Mouse (Mus musculus): Measurements from ENCODE around the gene Ccr4.

The Ccr4 gene

DNA sequence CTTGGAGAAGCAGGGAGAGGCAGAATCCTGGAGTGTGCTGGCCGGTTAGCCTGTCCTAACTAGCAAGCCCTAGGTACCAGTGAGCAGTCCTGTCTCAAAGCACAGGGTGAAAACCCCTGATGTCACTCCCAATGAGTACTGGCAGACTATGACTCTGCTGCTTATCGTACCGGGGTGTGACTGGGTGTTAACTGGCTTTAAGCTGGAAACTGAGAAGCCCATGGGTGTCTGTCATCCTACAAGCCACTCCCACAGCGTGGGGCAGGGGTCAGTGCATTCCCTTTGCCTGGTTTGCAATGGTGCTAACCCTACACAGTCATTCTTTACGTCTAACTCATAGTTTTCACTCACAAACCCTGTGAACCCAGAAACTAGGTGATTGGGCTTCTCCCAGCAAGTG, 36.5 kb downstream of the Ccr4 start:
- no peak for DNase-seq (ENCODE audit: low spot score)

DNA sequence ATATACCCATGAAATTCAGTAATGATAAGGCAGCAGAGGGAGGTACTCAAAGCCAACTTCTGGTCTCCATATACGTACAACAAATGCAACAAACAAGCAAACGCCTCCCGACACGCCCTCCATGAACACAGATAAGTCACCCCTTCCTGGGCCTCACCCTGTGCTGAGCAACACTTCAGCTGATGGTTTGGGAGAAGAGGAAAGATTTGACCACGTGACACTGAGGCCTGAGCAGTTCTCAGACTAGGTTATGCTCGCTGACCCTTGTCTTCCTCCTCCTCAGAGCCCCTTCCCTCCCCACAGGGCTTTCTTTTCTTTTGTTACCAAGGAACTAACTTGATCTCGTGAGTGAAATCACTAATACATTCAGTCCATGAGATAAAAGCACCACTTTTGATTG, 37.8 kb downstream of the Ccr4 start:
- DNase-seq (ENCODE audit: low spot score) = no peak

DNA sequence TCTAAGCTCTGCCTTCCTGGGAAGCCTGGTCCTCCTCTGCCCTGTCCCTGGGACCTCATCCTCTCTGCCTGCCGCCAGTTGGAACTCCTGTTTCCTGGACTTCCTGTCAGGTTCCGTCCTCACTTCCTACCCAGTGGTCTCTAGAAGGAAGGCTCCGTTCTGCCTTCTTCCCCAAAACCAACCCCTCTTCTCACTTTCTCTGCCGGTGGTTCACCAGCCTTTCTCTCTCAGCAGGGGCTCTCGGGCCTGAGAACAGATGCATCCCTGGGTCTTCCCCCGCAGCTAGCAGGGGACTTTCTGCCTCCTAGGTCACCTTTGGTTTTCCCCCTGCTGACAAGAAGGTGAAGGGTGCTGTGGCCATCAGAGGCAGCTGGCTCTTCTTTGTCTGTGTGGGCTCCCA, 39.3 kb downstream of the Ccr4 start:
- DNase-seq (ENCODE audit: low spot score) = no peak

DNA sequence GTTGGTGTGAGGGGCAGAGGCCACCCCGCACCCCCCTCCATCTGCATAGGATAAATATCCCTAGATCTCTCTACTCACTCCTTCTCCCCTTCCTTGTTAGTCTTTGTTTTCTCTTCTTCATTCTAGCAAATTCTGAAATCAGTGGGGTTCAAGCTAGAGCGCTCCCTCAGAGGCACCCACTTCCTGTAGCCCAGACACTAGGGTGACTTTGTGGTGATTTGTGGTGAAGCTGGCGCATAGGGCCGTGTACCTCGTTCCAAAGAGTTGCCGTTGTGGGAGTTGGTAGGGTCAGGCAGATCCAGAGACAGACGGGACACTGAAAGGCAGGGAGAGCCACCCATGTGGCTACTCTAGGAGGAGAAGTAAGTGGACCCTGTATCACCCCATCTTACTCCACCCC, 42.1 kb downstream of the Ccr4 start:
- no peak for DNase-seq (ENCODE audit: low spot score)

DNA sequence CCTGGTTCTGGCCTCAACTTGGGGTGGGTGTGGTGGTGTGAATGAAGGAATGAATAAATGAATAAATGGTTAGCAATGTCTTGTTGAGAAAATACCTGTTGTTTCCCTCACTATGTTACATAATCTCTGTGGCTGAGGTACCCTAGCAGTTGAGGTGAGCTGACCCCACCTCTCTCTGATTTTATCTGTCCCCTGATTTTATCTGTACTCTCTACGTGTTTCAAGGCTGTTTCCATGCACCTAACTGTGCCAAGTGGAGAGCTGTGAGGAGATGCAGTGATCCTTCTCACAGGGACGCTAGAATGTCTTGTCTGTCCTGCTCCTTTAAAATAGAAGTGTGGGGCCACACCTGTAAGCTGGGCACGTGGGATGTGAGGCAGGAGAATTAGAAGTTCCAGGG, 46.3 kb downstream of the Ccr4 start:
- DNase-seq (ENCODE audit: low spot score) = no peak

DNA sequence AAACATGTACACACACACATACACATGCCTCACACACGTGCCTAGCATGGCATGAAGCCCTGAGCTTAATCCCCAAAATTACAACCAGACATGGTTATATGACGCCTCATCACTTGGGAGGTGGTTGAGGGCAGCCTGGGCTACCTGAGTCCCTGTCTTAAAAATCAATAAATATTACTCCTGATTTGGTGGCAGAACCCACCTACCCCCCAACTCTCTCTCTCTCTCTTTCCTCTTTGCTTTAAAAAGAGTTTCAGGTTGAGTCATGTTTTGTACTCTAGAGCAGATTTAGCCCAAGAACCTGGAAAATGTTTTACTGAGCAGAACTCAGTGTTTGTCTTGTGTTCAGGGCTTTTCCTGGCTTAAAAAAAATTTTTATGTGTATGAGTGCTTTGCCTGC, 49.3 kb downstream of the Ccr4 start:
- no peak for DNase-seq (ENCODE audit: low spot score)

DNA sequence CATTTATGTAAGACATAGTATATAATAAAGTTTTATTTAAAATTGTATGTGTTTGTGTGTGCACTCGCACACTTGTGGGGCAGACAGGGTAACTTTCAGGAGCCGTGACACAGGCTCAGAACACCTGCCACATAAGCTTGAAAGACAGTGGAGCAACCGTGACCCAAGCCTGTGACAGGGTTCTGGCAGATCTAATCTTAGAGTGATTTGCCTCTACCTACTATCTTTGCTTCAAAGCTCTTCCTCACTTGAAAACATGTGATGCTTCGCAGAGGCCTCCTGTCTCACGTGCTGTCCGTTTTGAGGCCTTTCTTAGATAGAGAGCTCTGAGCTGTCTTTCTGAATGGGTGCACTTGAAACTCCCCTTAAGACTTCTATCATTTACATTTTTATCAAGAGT, 52.3 kb downstream of the Ccr4 start:
- no peak for DNase-seq (ENCODE audit: low spot score)

DNA sequence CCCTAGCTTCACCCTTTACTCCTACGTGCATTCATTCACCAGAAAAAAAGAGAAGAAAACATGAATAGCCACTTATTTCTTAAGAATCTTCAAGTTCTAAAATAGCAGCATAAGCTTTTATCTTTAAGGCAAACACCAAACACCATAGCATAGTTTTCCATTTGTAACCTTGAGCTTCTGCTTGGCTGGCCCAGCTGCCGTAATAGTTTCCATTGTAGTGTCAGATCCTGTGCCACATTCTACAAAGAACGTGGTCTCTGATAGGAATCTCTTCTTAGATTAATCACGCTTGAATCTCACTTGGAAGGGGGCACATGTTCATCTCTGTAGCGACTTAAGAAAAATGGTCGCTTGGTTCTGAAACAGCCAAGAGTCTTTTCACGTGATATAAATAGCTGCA, 53.1 kb downstream of the Ccr4 start:
- no peak for DNase-seq (ENCODE audit: low spot score)

DNA sequence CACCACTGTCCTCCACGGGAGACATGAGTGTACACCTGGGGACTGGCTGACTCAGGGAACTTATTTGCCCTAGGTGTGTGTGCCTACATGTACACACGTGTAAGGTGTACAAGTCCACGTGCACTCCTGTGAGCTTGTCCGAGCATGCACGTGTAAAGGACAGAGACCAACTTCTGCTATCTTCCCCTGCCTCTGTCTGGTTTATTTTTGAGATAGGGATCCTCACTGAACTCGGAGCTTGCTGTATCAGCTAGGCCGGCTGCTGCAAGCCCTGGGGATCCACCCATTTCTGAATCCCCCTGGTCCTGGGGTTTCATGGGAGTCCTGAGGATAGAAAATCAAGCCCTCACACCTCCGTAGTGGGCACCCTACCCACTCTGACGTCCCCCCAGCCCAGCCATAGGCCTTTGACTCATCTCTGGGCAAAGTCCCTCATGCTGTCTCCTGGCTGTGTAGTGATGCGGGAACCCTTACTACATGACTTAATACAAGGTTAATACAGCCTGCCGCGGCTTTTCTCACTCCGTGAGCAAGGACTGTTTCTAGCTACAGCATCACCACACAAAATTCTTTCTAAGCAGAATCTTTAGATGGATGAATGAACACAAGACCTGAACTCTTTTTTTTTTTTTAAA, 55.5 kb downstream of the Ccr4 start:
- no peak for DNase-seq (ENCODE audit: low spot score)

DNA sequence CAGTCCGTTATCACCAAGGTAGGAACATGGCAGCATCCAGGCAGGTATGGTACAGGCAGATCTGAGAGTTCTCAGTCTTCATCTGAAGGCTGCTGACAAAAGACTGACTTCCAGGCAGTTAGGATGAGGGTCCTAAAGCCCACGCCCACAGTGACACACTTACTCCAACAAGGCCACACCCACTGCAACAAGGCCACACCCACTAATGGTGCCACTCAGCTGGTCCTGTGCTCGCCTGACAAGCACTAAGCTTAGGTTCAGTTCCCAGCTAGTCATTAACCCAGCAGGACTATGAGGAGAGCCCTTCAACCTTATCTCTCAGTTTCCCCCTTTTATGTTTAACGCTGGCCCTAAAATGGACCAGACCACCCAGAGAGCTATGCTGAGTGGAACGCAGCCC, 56.0 kb downstream of the Ccr4 start:
- DNase-seq (ENCODE audit: low spot score) = no peak

DNA sequence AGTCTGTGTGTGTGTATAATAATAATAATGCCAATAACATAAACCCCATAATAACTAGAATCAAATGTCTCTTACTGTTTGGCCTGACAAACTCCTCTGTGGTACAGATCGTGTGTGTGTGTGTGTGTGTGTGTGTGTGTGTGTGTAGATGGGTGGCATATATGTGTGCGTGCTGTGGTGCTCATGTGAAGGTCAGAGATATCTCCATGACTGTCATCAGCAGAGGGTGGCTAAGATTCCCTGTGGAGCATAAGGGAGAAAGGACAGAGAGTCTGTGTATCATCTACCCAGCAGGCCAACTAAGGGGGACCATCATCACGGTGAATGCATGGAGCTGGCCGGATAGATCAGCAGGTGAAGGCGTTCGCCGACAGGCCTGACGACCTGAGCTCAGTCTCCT, 57.8 kb downstream of the Ccr4 start:
- no peak for DNase-seq (ENCODE audit: low spot score)

DNA sequence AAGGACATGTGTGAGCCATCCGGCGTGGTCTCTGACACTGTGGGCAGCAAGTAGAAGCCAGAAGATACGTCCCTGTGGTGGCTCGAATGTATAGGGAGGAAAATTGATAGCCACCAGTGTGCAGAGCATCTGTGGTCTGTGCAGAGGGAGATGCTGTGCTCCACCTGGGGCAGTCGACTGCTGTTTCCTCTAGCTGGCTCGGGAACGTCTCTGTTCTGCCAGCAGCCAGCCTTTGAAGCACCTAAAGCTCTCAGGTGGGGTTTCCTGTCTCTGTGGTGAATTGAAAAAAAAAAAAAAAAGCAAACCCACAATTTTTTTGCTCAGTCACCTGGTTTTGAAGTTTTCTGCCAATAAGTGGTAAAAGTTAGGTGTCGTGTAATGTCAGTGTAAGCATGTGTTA, 61.4 kb downstream of the Ccr4 start:
- no peak for DNase-seq (ENCODE audit: low spot score)

DNA sequence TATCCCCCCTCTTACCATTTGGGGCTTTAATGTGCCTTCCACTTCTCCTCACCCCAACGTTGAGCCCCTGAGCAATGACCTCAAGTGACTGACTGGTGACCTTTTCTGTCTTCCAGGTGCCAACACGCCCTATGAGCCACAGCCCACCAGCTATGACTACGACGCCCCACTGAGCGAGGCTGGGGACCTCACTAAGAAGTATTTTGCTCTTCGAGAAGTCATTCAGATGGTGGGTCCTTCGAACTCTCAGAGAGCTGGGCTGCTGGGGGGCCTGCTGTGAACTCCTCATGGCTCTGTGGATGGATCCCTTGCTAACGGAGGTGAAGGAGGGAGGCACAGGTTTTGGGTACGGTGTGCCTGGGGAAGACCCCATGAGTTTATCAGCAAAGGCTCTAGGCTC, 61.8 kb downstream of the Ccr4 start:
- no peak for DNase-seq (ENCODE audit: low spot score)

DNA sequence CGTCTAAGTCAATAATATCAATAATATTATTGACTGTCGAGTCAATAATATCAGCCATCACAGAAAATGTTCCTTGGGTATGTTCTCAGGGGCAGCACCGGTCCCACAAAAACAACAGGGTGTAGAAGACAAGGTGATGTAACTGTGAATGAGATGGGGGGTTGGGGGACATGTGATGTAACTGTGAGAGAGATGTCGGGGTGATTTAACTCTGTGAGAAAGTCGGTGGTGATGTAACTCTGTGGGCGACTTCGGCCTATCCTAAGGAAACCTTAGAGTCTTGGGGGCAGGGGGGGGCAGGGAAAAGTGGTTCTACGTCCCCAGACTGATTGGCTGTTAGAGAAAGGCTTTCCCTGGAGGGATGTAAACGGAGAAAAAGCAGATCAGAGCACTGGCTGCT, 62.5 kb downstream of the Ccr4 start:
- no peak for DNase-seq (ENCODE audit: low spot score)

DNA sequence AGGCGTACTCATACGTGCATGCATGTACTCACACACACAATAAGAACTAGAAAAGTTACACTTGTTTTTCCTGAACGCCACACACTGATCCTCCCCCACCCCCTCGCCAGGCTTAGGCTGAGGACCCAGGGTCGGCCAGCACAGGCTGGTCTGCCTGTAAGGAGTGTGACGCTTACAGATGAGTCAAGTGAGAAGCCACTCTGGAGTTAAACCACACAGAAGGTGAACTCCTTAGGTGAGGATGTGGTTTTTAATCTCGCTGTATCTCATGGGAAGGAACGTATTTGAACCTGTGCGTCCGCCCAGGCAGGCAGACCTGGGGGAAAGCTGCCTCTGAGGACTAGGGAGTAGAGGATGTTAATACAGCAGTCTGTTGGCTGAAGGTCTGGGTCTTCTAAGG, 64.2 kb downstream of the Ccr4 start:
- DNase-seq (ENCODE audit: low spot score) = no peak

All from ovary, postnatal 36 days (tissue).